Mouse (Mus musculus): ENCODE measurements around the gene Efna1.

GRCm38 (mm10) chr3:89280606-89281511, at the start of gene Efna1:
- TF ChIP-seq CTCF (conservative IDR thresholded peaks at IDR 0.05; ENCODE audit: insufficient read depth, insufficient read length, low read depth, low read length) (0 out of 2 replicates have a peak, but pooled peaks have one; percentile 29), POLR2A (IDR thresholded peaks at IDR 0.05; ENCODE audit: low read depth, low read length) (no peak)
